Mouse (Mus musculus): ENCODE data around the gene Slc26a1. TPM values are rescaled to one million over a fixed set of nuclear protein-coding genes. Genes with fewer than 3 reads are reported as not detected.

Slc26a1 gene
- polyA plus RNA-seq, 1 experiment: 0.09 TPM

DNA sequence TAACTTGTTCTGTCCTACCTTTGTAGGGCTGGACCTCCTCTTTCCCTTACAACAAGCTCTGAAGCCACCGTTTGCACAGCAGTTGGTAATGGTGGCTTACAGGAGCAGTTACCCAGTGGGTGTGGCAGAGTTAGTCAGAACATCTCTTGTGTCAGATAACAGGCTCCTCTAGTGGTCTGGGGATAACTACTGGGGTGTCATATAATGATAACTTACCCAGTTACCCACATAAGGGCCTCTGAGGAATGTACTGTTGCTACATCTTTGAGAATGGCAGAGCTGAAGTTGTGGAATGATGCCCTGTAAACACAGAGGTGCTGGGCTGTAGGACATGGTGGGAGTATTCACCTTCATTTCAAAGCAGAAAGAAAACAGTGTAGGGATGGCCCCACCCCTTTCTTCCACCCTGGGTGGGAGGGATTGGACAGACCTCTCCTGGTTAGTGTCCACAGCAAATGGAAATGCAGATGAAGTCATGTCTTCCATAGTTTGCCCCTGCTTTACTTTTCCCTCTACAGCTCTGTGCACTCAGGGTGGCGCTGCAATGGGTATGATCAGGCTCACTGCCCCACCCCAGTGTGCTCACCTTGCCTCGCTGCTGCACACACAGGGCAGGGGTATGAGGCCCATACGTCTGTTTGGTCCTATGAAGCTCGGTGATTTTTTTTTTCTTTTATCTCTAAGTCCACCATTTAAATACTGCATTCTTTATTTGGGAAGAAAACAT lies 1.6 kb upstream of the Slc26a1 start:
- Histone ChIP-seq H3K27me3 (ENCODE audit: control insufficient read depth, insufficient read depth, low read length) (no peaks in the 10 kb centered on the region), H3K27ac (ENCODE audit: control insufficient read depth, insufficient read depth, low read depth, low read length) (no peak overlapping the region), H3K36me3 (ENCODE audit: control insufficient read depth, insufficient read depth, low read length) (no peaks in the 10 kb centered on the region), H3K4me3 (ENCODE audit: control insufficient read depth, low read depth, low read length) (no peak overlapping the region), H3K4me1 (ENCODE audit: control insufficient read depth, insufficient read depth, low read length) (peaks cover 10% of the 10 kb centered on the region)
- TF ChIP-seq CTCF (IDR thresholded peaks at IDR 0.05; ENCODE audit: control insufficient read depth, insufficient read depth, insufficient replicate concordance, low read depth, low read length): no peak
- no peak for TF ChIP-seq POLR2A (IDR thresholded peaks at IDR 0.05; ENCODE audit: control insufficient read depth, low read depth, low read length)

DNA sequence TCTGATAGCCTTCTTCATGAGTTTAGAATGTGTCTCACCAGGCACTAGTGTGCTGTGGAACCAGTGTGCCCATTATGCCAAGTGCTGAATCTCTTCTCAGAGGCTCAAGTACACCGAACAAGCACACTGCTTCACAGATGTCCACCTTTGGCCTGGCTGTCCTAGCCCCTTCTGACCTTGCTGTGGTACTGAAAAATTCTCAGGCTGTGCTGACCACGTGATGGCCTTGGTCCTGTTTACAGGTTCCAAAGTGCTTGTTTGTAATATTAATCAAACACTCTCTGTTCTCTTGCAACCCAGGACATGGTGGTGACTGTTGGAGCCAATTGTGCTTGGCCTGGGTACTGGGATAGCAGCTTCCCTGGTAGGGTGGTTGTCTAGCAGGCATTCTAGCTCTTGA lies 745 bp downstream of the Slc26a1 start:
- Histone ChIP-seq H3K4me3 (ENCODE audit: control insufficient read depth, low read depth, low read length) (no peak overlapping the region), H3K36me3 (ENCODE audit: control insufficient read depth, insufficient read depth, low read length) (no peaks in the 10 kb centered on the region), H3K27ac (ENCODE audit: control insufficient read depth, insufficient read depth, low read depth, low read length) (no peak overlapping the region), H3K4me1 (ENCODE audit: control insufficient read depth, insufficient read depth, low read length) (peaks cover 12% of the 10 kb centered on the region), H3K27me3 (ENCODE audit: control insufficient read depth, insufficient read depth, low read length) (no peaks in the 10 kb centered on the region)
- TF ChIP-seq CTCF (IDR thresholded peaks at IDR 0.05; ENCODE audit: control insufficient read depth, insufficient read depth, insufficient replicate concordance, low read depth, low read length) (no peak), POLR2A (IDR thresholded peaks at IDR 0.05; ENCODE audit: control insufficient read depth, low read depth, low read length) (no peak)

GRCm38 (mm10) chr5:108671757-108672156 lies 3.6 kb downstream of the Slc26a1 start:
- TF ChIP-seq CTCF (IDR thresholded peaks at IDR 0.05; ENCODE audit: control insufficient read depth, insufficient read depth, insufficient replicate concordance, low read depth, low read length): peak; percentile 19; the same call in 1 of the 2 replicates
- TF ChIP-seq POLR2A (IDR thresholded peaks at IDR 0.05; ENCODE audit: control insufficient read depth, low read depth, low read length): no peak
- H3K4me1 ChIP-seq (ENCODE audit: control insufficient read depth, insufficient read depth, low read length): peaks cover 11% of the 10 kb centered on the region
- H3K4me3 ChIP-seq (ENCODE audit: control insufficient read depth, low read depth, low read length): no peak overlapping the region
- no peaks in the 10 kb centered on the region for H3K36me3 ChIP-seq (ENCODE audit: control insufficient read depth, insufficient read depth, low read length)
- H3K27ac ChIP-seq (ENCODE audit: control insufficient read depth, insufficient read depth, low read depth, low read length): no peak overlapping the region
- H3K27me3 ChIP-seq (ENCODE audit: control insufficient read depth, insufficient read depth, low read length): no peaks in the 10 kb centered on the region

DNA sequence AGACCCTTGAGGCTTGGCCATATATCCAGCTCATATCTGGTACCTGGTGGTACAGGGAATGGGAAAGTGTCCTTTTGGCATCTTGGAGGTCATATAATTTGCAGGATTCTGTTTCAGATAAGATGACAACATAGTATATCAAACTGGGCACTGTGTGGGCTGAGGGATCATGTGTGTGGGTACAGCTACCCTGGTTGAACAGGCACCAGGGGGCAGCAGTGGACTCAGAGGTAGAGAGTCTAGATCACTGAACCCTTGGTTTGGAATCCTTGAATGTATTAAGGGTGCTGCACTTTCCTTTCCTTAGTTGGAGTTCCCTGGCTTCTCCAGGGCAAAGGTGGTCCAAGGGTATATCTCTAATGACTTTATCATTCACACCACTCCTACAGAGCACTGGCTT lies 4.6 kb downstream of the Slc26a1 start:
- H3K27me3 ChIP-seq (ENCODE audit: control insufficient read depth, insufficient read depth, low read length): no peaks in the 10 kb centered on the region
- H3K4me3 ChIP-seq (ENCODE audit: control insufficient read depth, low read depth, low read length): no peak overlapping the region
- H3K4me1 ChIP-seq (ENCODE audit: control insufficient read depth, insufficient read depth, low read length): peaks cover 11% of the 10 kb centered on the region
- H3K27ac ChIP-seq (ENCODE audit: control insufficient read depth, insufficient read depth, low read depth, low read length): no peak overlapping the region
- TF ChIP-seq CTCF (IDR thresholded peaks at IDR 0.05; ENCODE audit: control insufficient read depth, insufficient read depth, insufficient replicate concordance, low read depth, low read length) (peak; percentile 41; the same call in 1 of the 2 replicates), POLR2A (IDR thresholded peaks at IDR 0.05; ENCODE audit: control insufficient read depth, low read depth, low read length) (no peak)
- H3K36me3 ChIP-seq (ENCODE audit: control insufficient read depth, insufficient read depth, low read length): no peaks in the 10 kb centered on the region

DNA sequence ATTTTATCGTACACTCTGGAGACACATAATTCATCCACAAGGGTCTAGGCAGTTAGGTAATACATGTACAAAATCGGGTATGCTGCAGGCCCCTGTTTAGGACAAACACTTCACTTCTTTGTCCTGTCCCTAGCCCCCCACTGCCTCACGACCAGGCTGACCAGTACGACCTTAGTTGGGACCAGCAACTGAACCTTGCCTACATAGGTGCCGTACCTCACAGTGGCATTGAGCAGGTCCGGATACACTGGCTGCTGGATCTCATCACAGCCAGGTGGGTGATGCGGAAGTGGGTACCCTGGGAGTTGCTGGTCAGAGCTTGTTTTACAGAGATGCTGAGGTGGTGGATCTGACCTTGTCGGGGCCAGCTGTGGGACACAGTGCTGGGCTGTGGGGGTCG lies 5.4 kb downstream of the Slc26a1 start:
- no peak overlapping the region for H3K27ac ChIP-seq (ENCODE audit: control insufficient read depth, insufficient read depth, low read depth, low read length)

DNA sequence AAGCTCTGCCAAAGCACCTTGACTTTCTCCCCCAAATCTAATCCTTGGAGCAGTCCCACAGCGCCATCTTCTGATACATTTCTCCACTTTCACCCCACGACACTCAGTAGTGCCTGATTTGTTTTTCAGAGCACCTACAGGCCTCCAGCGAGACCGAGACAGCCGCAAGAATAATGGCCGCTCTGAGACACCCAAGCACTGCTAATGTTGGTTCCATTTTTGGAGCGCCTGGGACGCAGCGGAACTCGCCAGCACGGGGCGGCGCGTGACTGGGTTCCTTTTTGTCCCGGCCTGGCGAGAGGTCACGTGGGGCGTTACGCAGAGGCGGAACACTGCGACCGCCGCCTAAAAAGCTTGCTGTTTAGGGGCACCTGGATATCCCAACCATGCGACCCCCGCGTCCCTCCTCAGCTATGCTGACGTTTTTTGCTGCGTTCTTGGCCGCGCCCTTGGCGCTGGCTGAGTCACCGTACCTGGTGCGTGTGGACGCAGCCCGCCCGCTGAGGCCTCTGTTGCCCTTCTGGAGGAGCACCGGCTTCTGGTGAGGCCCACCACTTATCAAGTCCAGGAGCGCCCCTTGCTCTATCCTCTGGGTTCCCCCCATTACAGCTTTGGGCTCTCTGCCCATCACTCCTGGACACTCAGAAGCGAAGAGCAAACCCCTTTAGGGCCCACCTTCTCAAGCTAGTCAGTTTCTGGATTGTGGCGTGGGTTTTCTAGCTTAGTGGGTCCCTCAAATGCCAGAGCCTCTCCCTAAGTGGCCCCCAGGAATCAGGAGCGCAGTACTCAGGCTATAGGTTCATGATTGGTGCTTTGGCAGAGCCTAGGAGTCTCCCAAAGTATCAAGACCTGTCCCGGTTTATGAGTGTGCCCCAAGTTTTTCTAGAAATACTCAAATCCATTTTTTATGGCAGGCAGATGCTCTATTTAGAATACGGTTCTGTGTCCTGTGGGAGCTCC lies 6.1 kb downstream of the Slc26a1 start, which contains the start of gene Dgkq:
Gene Dgkq (minus strand): TSS at position 696 of the 960 bp plus-strand sequence.
- Histone ChIP-seq H3K27me3 (ENCODE audit: control insufficient read depth, insufficient read depth, low read length) (no peaks in the 10 kb centered on the region), H3K4me3 (ENCODE audit: control insufficient read depth, low read depth, low read length) (peak within 1 kb of the TSS; percentile 95), H3K36me3 (ENCODE audit: control insufficient read depth, insufficient read depth, low read length) (no peaks in the 10 kb centered on the region), H3K27ac (ENCODE audit: control insufficient read depth, insufficient read depth, low read depth, low read length) (peak within 1 kb of the TSS; percentile 79), H3K4me1 (ENCODE audit: control insufficient read depth, insufficient read depth, low read length) (peaks cover 11% of the 10 kb centered on the region)
- TF ChIP-seq POLR2A (IDR thresholded peaks at IDR 0.05; ENCODE audit: control insufficient read depth, low read depth, low read length) (no peak; the same call in 1 of the 2 replicates), CTCF (IDR thresholded peaks at IDR 0.05; ENCODE audit: control insufficient read depth, insufficient read depth, insufficient replicate concordance, low read depth, low read length) (no peak)

More for the DNA sequence above, 5.4 kb downstream of the Slc26a1 start:
- H3K27me3 ChIP-seq (ENCODE audit: control insufficient read depth, insufficient read depth, low read length): no peaks in the 10 kb centered on the region
- no peak for TF ChIP-seq POLR2A (IDR thresholded peaks at IDR 0.05; ENCODE audit: control insufficient read depth, low read depth, low read length)
- no peak for TF ChIP-seq CTCF (IDR thresholded peaks at IDR 0.05; ENCODE audit: control insufficient read depth, insufficient read depth, insufficient replicate concordance, low read depth, low read length)
- H3K36me3 ChIP-seq (ENCODE audit: control insufficient read depth, insufficient read depth, low read length): no peaks in the 10 kb centered on the region
- H3K4me1 ChIP-seq (ENCODE audit: control insufficient read depth, insufficient read depth, low read length): peaks cover 11% of the 10 kb centered on the region
- H3K4me3 ChIP-seq (ENCODE audit: control insufficient read depth, low read depth, low read length): no peak overlapping the region

Data from testis, adult 2 months (tissue).